Mouse (Mus musculus): ENCODE data around the gene Rasgef1c.

DNA sequence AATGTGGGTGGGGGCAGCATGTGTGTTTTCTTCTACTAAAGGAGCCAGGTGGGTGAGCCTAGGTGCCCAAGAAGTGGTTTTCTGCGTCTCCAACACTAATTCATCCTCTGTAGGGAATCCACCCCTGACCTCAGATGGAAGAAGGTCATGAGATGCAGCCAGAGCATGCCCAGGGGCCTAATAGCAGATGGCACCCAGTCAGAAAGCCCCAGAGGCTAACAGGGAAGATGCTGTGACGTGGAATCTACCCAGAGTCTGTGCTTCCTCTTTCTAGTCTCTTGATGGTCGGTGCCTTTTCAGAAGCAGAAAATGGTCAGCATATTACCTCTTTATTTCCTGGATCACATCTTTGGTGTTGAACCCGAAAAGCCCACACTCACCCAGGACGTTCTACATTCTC, 42.3 kb downstream of the Rasgef1c start:
- TF ChIP-seq POLR2A (IDR thresholded peaks at IDR 0.05; ENCODE audit: insufficient read depth, low read depth, low read length) (no peak), CTCF (IDR thresholded peaks at IDR 0.05) (no peak), EP300 (IDR thresholded peaks at IDR 0.05; ENCODE audit: insufficient read depth, low read depth, low read length) (no peak)
